Mouse (Mus musculus): ENCODE data around the gene Ppp1r12b. TPM values are rescaled to one million over a fixed set of nuclear protein-coding genes. Genes with fewer than 3 reads are reported as not detected.

The Ppp1r12b gene
- 4.8 and 7.6 TPM in 2 replicates for polyA plus RNA-seq (2014; fragmentation: Nextera tagmentation; extraction: Ambion mirVana)

GRCm38 (mm10) chr1:134955637-134956176, at the start of gene Ppp1r12b:
Ppp1r12b (minus strand) TSS chr1:134955942.
- Histone ChIP-seq H3K27ac (ENCODE audit: low read depth, low read length) (peak within 1 kb of the TSS; percentile 76), H3K36me3 (ENCODE audit: control insufficient read depth, insufficient read depth, low read length) (no peaks in the 10 kb centered on the region), H3K4me2 (replicated peaks; ENCODE audit: low read depth, low read length) (peak within 1 kb of the TSS; percentile 72), H3K9ac (ENCODE audit: low read depth, low read length) (peak within 1 kb of the TSS; percentile 86), H3K27me3 (ENCODE audit: control insufficient read depth, insufficient read depth, low read length) (no peaks in the 10 kb centered on the region), H3K4me1 (ENCODE audit: control insufficient read depth, insufficient read depth, low read length) (no peaks in the 10 kb centered on the region), H3K9me3 (ENCODE audit: control insufficient read depth, low read length) (no peaks in the 10 kb centered on the region), H3K4me3 (ENCODE audit: low read length) (peak within 1 kb of the TSS; percentile 64)
- ATAC-seq (ENCODE audit: low FRiP score, low TSS enrichment), result peak; percentile 99
- under 1% methylated on average over 39 of the region's 39 CpGs for WGBS

GRCm38 (mm10) chr1:135003346-135003745, 47.6 kb upstream of the Ppp1r12b start:
- H3K9me3 ChIP-seq (ENCODE audit: control insufficient read depth, low read length), result no peaks in the 10 kb centered on the region
- H3K36me3 ChIP-seq (ENCODE audit: control insufficient read depth, insufficient read depth, low read length), result no peaks in the 10 kb centered on the region
- no peaks in the 10 kb centered on the region; the same call in none of the 2 replicates for H3K27me3 ChIP-seq (ENCODE audit: control insufficient read depth, insufficient read depth, low read length)
- no peak overlapping the region for H3K4me2 ChIP-seq (replicated peaks; ENCODE audit: low read depth, low read length)
- no peak for ATAC-seq (ENCODE audit: low FRiP score, low TSS enrichment)
- no peak overlapping the region for H3K27ac ChIP-seq (ENCODE audit: low read depth, low read length)
- 65% methylated on average over 4 of the region's 4 CpGs for WGBS
- H3K9ac ChIP-seq (ENCODE audit: low read depth, low read length), result no peak overlapping the region
- no peak overlapping the region for H3K4me3 ChIP-seq (ENCODE audit: low read length)
- H3K4me1 ChIP-seq (ENCODE audit: control insufficient read depth, insufficient read depth, low read length), result no peaks in the 10 kb centered on the region

- no peak for ATAC-seq (ENCODE audit: low FRiP score, low TSS enrichment)
- Histone ChIP-seq H3K27ac (ENCODE audit: low read depth, low read length) (no peak overlapping the region), H3K27me3 (ENCODE audit: control insufficient read depth, insufficient read depth, low read length) (peaks cover 5% of the 10 kb centered on the region), H3K4me1 (ENCODE audit: control insufficient read depth, insufficient read depth, low read length) (no peaks in the 10 kb centered on the region), H3K9ac (ENCODE audit: low read depth, low read length) (no peak overlapping the region), H3K4me2 (replicated peaks; ENCODE audit: low read depth, low read length) (no peak overlapping the region), H3K9me3 (ENCODE audit: control insufficient read depth, low read length) (no peaks in the 10 kb centered on the region), H3K4me3 (ENCODE audit: low read length) (no peak overlapping the region), H3K36me3 (ENCODE audit: control insufficient read depth, insufficient read depth, low read length) (no peaks in the 10 kb centered on the region)
- WGBS, result 70% methylated on average over 9 of the region's 9 CpGs
Observed at GRCm38 (mm10) chr1:135000527-135000926, 44.8 kb upstream of the Ppp1r12b start.

- 92% methylated on average over 8 of the region's 8 CpGs for WGBS
- H3K4me3 ChIP-seq (ENCODE audit: low read length), result no peak overlapping the region
- H3K36me3 ChIP-seq (ENCODE audit: control insufficient read depth, insufficient read depth, low read length), result no peaks in the 10 kb centered on the region
- no peak overlapping the region for H3K4me2 ChIP-seq (replicated peaks; ENCODE audit: low read depth, low read length)
- no peak overlapping the region for H3K9ac ChIP-seq (ENCODE audit: low read depth, low read length)
- H3K9me3 ChIP-seq (ENCODE audit: control insufficient read depth, low read length), result no peaks in the 10 kb centered on the region
- no peak overlapping the region for H3K27ac ChIP-seq (ENCODE audit: low read depth, low read length)
- H3K27me3 ChIP-seq (ENCODE audit: control insufficient read depth, insufficient read depth, low read length), result peaks cover 6% of the 10 kb centered on the region
- H3K4me1 ChIP-seq (ENCODE audit: control insufficient read depth, insufficient read depth, low read length), result no peaks in the 10 kb centered on the region
- ATAC-seq (ENCODE audit: low FRiP score, low TSS enrichment), result no peak
Observed at GRCm38 (mm10) chr1:134998231-134998630, 42.5 kb upstream of the Ppp1r12b start.

- Histone ChIP-seq H3K27ac (ENCODE audit: low read depth, low read length) (no peak overlapping the region), H3K4me2 (replicated peaks; ENCODE audit: low read depth, low read length) (no peak overlapping the region), H3K4me1 (ENCODE audit: control insufficient read depth, insufficient read depth, low read length) (no peaks in the 10 kb centered on the region), H3K36me3 (ENCODE audit: control insufficient read depth, insufficient read depth, low read length) (no peaks in the 10 kb centered on the region), H3K9me3 (ENCODE audit: control insufficient read depth, low read length) (no peaks in the 10 kb centered on the region), H3K9ac (ENCODE audit: low read depth, low read length) (no peak overlapping the region), H3K27me3 (ENCODE audit: control insufficient read depth, insufficient read depth, low read length) (peaks cover 6% of the 10 kb centered on the region), H3K4me3 (ENCODE audit: low read length) (no peak overlapping the region)
- no peak for ATAC-seq (ENCODE audit: low FRiP score, low TSS enrichment)
- 78% methylated on average over 5 of the region's 5 CpGs for WGBS
Observed at GRCm38 (mm10) chr1:134997568-134997967, 41.8 kb upstream of the Ppp1r12b start.

GRCm38 (mm10) chr1:134996471-134996870, 40.7 kb upstream of the Ppp1r12b start:
- Histone ChIP-seq H3K4me1 (ENCODE audit: control insufficient read depth, insufficient read depth, low read length) (peaks cover 4% of the 10 kb centered on the region), H3K9ac (ENCODE audit: low read depth, low read length) (no peak overlapping the region), H3K4me3 (ENCODE audit: low read length) (no peak overlapping the region), H3K36me3 (ENCODE audit: control insufficient read depth, insufficient read depth, low read length) (no peaks in the 10 kb centered on the region), H3K9me3 (ENCODE audit: control insufficient read depth, low read length) (no peaks in the 10 kb centered on the region), H3K27ac (ENCODE audit: low read depth, low read length) (no peak overlapping the region), H3K4me2 (replicated peaks; ENCODE audit: low read depth, low read length) (no peak overlapping the region), H3K27me3 (ENCODE audit: control insufficient read depth, insufficient read depth, low read length) (peaks cover 6% of the 10 kb centered on the region)
- WGBS, result 93% methylated on average over 7 of the region's 7 CpGs
- no peak for ATAC-seq (ENCODE audit: low FRiP score, low TSS enrichment)

GRCm38 (mm10) chr1:134995954-134996353, 40.2 kb upstream of the Ppp1r12b start:
- H3K36me3 ChIP-seq (ENCODE audit: control insufficient read depth, insufficient read depth, low read length), result no peaks in the 10 kb centered on the region
- no peak for ATAC-seq (ENCODE audit: low FRiP score, low TSS enrichment)
- WGBS, result 44% methylated on average over 1 of the region's 1 CpGs
- H3K27me3 ChIP-seq (ENCODE audit: control insufficient read depth, insufficient read depth, low read length), result peaks cover 6% of the 10 kb centered on the region
- no peak overlapping the region for H3K9ac ChIP-seq (ENCODE audit: low read depth, low read length)
- H3K4me3 ChIP-seq (ENCODE audit: low read length), result no peak overlapping the region
- H3K4me2 ChIP-seq (replicated peaks; ENCODE audit: low read depth, low read length), result no peak overlapping the region
- peaks cover 4% of the 10 kb centered on the region for H3K4me1 ChIP-seq (ENCODE audit: control insufficient read depth, insufficient read depth, low read length)
- no peak overlapping the region for H3K27ac ChIP-seq (ENCODE audit: low read depth, low read length)
- no peaks in the 10 kb centered on the region for H3K9me3 ChIP-seq (ENCODE audit: control insufficient read depth, low read length)

- no peaks in the 10 kb centered on the region for H3K36me3 ChIP-seq (ENCODE audit: control insufficient read depth, insufficient read depth, low read length)
- peaks cover 4% of the 10 kb centered on the region for H3K4me1 ChIP-seq (ENCODE audit: control insufficient read depth, insufficient read depth, low read length)
- H3K4me2 ChIP-seq (replicated peaks; ENCODE audit: low read depth, low read length), result no peak overlapping the region
- peaks cover 6% of the 10 kb centered on the region for H3K27me3 ChIP-seq (ENCODE audit: control insufficient read depth, insufficient read depth, low read length)
- ATAC-seq (ENCODE audit: low FRiP score, low TSS enrichment), result no peak
- H3K9ac ChIP-seq (ENCODE audit: low read depth, low read length), result no peak overlapping the region
- 80% methylated on average over 4 of the region's 4 CpGs for WGBS
- no peak overlapping the region for H3K4me3 ChIP-seq (ENCODE audit: low read length)
- no peaks in the 10 kb centered on the region for H3K9me3 ChIP-seq (ENCODE audit: control insufficient read depth, low read length)
- no peak overlapping the region for H3K27ac ChIP-seq (ENCODE audit: low read depth, low read length)
Observed at GRCm38 (mm10) chr1:134995437-134995836, 39.7 kb upstream of the Ppp1r12b start.

GRCm38 (mm10) chr1:134994739-134995138, 39.0 kb upstream of the Ppp1r12b start:
- no peak overlapping the region for H3K4me2 ChIP-seq (replicated peaks; ENCODE audit: low read depth, low read length)
- H3K27ac ChIP-seq (ENCODE audit: low read depth, low read length), result no peak overlapping the region
- no peaks in the 10 kb centered on the region for H3K36me3 ChIP-seq (ENCODE audit: control insufficient read depth, insufficient read depth, low read length)
- H3K4me1 ChIP-seq (ENCODE audit: control insufficient read depth, insufficient read depth, low read length), result peaks cover 4% of the 10 kb centered on the region
- ATAC-seq (ENCODE audit: low FRiP score, low TSS enrichment), result no peak
- no peaks in the 10 kb centered on the region for H3K9me3 ChIP-seq (ENCODE audit: control insufficient read depth, low read length)
- H3K4me3 ChIP-seq (ENCODE audit: low read length), result no peak overlapping the region
- WGBS, result 86% methylated on average over 3 of the region's 3 CpGs
- H3K9ac ChIP-seq (ENCODE audit: low read depth, low read length), result no peak overlapping the region
- H3K27me3 ChIP-seq (ENCODE audit: control insufficient read depth, insufficient read depth, low read length), result peaks cover 6% of the 10 kb centered on the region
